Mouse (Mus musculus) T-cell, adult 2 months (primary cell): ENCODE results near the gene Gopc.
"Not testable (repeated sequence)": the region's sequence is repeated elsewhere in the genome, so short reads cannot be mapped to it uniquely, and the experiment has no call there.

Experiments used
- DNase-seq: peaks from one replicate; pipeline ENCODE4 v3.0.0; 2022; ENCODE audit warnings: low spot score

Gene Gopc

GRCm38 (mm10) chr10:52387192-52387591 is 5.3 kb upstream of the Gopc start:
- DNase-seq = no peak

DNA sequence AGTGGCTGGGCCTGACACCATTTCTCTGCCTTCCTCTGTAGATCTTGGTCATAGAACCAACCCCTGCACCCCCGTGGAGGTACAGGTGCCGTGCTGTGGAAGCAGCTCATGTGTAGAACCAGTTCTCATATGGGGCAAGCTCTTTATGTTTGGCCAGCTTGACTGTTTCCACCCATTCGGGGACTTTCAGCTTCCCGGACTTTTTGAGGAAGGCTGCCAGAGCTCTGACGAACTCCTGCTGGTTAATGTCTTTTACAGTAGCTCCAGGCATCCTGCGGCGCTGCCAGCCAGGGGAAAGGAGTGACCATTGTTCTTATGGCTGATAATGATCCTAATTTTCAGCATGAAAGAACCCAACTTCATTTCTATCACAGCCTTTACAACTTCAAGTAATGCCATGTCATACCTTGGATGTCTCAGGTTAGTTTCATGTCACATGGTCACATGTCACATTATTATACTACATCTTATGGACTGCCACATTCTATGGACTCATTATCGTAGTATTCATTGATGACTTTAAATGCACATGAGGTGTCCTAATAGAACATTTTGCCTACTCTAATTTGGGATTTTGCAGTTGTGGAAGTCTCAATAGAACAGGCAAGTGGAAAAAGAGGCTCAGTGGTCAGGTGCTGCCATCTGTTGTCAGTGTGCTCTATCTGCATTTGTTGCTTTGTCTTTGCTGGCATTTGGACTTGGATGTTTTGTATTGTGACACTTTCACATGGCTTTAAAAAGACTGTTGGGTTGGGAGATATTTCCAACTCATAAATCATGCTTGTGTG is 3.1 kb upstream of the Gopc start:
- peak; percentile 31 for DNase-seq

GRCm38 (mm10) chr10:52383522-52383921 is 1.6 kb upstream of the Gopc start:
- DNase-seq = no peak

- no peak for DNase-seq
Measured at GRCm38 (mm10) chr10:52383022-52383421, 1.1 kb upstream of the Gopc start.

DNA sequence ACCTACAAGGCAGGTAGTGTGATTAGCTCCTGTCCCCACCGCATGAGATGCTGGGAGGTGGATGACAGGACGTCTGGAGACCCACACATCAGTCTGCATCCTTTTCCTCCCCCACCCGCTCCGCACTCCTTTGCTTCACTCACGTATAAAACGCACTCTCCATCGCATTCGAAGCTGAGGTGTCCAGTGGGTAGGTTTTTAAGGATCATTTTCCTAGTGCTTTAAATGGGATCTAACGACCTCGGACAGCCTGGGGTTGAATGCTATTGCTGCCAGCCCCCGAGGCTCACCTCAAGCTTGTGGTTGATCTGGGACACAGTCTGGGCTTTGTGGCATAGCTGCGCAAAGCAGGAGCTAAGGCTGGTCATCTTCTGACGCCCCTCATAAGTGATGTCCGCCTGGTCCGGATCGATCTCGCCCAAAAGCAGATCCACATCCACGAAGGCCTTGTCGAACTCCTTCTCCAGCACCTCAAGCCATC is 563 bp downstream of the Gopc start:
- peak; percentile 13 for DNase-seq

GRCm38 (mm10) chr10:52377813-52378212 is 4.1 kb downstream of the Gopc start:
- DNase-seq = no peak

GRCm38 (mm10) chr10:52376422-52376821 is 5.5 kb downstream of the Gopc start:
- no peak for DNase-seq

DNA sequence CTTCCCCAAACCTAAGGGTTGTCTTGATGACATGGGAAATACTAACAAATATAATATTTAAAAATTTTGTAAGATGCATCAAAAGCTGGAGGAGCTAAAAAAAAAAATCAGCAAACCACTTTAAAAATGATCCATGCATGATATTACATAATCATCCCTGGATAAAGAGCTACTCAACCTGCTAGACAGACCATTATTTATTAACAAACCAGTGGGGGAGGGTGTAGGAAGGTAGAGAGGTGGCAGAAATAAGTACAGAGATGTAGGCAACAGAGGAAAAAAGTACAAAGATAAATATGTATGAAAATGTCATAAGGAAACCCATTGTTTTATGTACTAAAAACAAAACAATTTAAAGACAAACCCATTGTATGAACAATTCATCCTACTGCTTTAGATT is 7.3 kb downstream of the Gopc start:
- DNase-seq = no peak

DNA sequence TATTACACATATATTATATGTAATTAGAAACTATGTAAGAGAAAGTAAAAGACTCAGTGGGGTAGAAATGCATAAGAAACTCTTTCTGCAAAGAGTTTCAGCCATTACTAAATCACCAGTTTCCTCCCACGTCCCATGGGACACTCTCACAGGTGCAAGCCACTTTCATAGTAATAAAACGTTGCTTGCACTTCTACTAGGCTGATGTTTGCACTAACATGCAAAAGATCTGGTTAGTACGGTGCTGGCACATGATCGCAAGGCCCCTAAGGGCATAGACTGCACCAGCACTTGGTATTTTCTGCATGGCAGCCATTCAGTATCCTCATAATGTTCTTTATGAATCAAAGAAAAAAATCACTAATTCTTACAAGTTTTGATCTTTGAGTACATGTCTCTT is 8.1 kb downstream of the Gopc start:
- no peak for DNase-seq

- DNase-seq = no peak
Measured at GRCm38 (mm10) chr10:52368376-52368775, 13.5 kb downstream of the Gopc start.

- DNase-seq = no peak
Measured at GRCm38 (mm10) chr10:52360862-52361609, 20.9 kb downstream of the Gopc start.

GRCm38 (mm10) chr10:52360241-52360735 is 21.6 kb downstream of the Gopc start:
- no peak for DNase-seq

DNA sequence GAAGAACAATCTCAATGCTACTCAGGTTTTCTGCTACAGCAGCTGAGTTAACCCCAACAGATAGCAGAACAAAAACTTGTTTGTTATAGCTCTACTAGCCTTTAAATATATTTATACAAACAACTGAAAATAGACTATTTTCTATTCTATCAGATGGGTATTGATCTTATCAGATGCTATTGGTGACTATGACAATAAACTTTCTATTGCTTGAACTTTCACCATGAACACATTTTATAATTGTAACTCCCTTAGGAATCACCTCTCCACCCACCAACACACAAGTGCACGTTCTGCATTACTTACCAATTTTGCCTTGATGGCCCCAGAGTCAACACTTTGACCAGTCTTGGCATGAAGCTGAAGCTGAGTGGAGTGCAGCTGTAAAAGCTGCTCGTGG is 23.5 kb downstream of the Gopc start, which contains the start of gene Gm26741:
Gm26741 (plus strand) TSS at position 301 of the 400 bp plus-strand sequence.
- DNase-seq = no peak

GRCm38 (mm10) chr10:52353184-52353583 is 28.7 kb downstream of the Gopc start:
- no peak for DNase-seq

DNA sequence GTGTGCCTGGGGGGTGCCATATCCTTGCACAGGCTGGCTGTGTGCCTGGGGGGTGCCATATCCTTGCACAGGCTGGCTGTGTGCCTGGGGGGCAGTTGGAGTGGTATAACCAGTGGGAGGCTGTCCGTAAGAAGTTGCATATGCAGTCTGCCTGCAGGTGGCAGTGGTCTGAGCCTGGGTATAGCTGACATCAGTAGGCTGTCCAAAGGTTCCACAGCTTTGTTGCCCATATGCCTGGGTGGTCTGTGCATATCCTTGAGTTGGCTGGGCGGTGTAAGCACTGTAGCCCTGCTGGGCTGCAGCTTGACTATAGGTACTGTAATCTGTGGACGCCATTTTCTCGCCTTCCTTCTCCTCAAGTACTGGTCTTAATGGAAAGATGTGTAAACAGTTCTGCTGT is 38.6 kb downstream of the Gopc start:
- DNase-seq = not testable (repeated sequence)

DNA sequence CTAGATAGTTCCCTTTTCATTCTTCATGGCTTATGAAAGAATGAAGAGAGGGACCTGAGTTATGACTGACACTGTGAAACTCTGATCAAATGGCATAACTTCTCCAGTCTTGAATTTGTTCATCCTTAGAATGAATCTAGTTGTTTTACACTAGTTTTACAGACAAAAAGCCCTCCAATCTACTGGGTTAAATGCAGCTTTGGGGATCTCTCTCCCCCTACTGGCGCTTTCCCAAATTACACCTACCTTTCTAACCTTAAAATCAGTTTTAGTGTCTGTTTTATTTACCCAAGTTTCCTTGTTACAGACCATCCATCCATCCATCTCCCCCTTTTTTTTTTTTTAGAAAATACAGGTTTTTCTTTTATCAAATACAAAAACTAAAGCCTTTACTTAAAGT is 50.9 kb downstream of the Gopc start:
- no peak for DNase-seq

DNA sequence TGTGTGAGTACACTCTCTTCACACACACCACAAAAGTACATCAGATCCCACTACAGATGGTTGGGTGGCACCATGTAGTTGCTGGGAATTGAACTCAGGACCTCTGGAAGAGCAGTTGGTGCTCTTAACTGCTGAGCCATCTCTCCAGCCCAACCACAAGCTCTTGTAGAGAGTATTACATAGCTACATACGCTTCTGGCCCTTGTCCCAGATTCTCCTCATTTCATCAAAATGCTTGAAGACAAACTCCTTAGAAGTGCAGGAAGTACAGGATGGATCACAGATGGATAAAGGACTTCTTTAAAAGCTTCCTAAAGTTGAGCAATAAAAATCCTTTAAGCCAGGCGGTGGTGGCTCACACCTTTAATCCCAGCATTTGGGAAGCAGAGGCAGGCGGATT is 60.0 kb downstream of the Gopc start:
- no peak for DNase-seq

- DNase-seq = no peak
Measured at GRCm38 (mm10) chr10:52319506-52320286, 62.2 kb downstream of the Gopc start.

GRCm38 (mm10) chr10:52309196-52309595 is 72.7 kb downstream of the Gopc start:
- DNase-seq = no peak

- no peak for DNase-seq
Measured at GRCm38 (mm10) chr10:52304574-52304973, 77.3 kb downstream of the Gopc start.

DNA sequence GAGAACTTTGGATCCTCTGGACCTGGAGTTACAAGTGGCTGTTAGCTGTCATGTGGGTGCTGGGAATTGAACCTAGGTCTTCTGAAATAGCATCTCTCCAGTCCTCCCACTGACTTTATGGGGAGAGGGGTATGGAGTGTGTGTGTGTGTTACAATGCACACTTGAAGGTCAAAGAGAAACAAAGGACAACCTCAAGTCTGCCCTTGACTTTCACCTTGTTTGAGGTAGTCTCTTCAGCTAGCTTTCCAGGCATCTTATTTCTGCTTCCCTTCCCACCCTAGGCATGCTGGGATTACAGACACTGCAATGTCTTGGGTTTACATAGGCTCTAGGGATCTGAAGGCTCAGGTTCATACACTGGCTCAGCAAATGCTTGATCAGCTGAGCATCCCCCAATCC is 79.7 kb downstream of the Gopc start:
- no peak for DNase-seq

DNA sequence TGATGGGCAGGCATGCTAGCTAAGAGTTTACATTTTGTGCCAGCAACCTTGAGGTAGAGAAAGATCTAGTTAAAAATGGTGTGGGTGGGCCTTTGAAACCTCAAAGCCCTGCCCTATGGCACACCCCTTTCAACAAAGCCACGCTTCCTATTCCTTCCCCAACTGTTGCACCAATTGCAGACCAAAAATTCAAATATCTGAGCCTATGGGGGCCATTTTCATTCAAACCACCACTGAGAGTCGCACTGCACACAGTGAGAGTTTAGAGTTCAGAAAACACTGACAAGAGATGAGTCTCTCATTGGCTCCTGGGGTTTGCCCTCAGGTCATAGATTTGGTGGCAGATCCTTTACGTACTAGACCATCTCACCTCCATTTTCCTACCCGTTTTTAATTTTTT is 80.2 kb downstream of the Gopc start:
- no peak for DNase-seq
